Mouse (Mus musculus): ENCODE measurements around the gene Glce. TPM values are rescaled to one million over a fixed set of nuclear protein-coding genes. Genes with fewer than 3 reads are reported as not detected.

Gene Glce
- polyA plus RNA-seq, 1 experiment from 2014 or later, result 10.8 TPM

DNA sequence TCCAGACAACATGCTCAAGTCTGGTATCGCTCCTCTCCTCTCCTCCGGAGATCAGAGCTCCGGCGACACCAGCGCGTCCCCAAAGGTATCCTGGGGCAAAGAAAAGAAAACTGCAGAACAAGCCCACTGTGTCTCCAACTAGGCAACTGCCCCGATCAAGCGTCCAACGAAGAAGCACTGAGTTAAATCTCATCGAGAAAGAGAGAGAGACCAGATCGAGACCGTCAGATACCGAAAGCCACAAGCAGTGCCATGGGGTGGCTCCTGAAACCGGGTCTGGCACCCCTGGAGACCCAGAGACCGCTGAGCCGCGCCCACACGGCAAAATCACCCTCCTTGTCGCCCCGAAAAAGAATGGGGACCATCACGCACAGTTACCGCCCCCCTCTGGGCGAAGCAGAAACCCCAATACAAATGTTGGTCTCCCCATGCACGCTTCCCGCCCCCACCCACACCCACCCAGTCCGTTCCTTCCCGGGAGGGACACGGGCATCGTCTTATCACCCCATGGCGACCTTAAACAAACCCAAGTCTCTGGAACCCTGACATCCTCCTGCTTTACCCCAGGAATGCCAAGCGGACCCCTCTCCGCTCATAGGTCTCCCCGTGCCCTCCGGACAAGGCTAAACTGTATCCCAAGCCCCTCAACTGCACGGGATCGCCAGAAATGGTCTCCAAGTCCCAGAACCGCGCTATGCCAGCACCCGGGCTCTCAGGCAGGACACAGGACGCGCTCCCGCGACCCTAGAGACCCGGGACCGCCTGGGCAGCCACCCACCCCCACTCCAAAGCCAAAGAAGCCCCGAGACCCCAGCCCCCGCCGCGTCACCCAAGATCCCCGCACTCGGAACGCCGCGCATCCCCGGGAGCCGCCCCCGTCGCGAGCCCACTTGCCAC, 656 bp downstream of the Glce start:
- Histone ChIP-seq H3K4me1 (replicated peaks; ENCODE audit: control insufficient read depth, insufficient read depth) (no peaks in the 10 kb centered on the region), H3K9ac (ENCODE audit: low read length) (peak overlapping the region; percentile 79), H3K27ac (replicated peaks) (peak overlapping the region; percentile 86), H3K9me3 (ENCODE audit: control insufficient read depth, low read length) (no peaks in the 10 kb centered on the region), H3K36me3 (ENCODE audit: control insufficient read depth, insufficient read depth, low read length) (no peaks in the 10 kb centered on the region), H3K27me3 (ENCODE audit: control insufficient read depth, insufficient read depth, low read length) (no peaks in the 10 kb centered on the region), H3K4me3 (ENCODE audit: low read depth, low read length) (peak overlapping the region; percentile 68), H3K4me2 (replicated peaks; ENCODE audit: low read depth) (peak overlapping the region; percentile 96)
- WGBS, result under 1% methylated on average over 59 of the region's 59 CpGs
- peak; percentile 38; the same call in 1 of the 2 replicates for ATAC-seq (ENCODE audit: low FRiP score, low TSS enrichment)
- TF ChIP-seq CTCF (IDR thresholded peaks at IDR 0.05; ENCODE audit: low read depth) (peak; percentile 50), EP300 (optimal IDR thresholded peaks at IDR 0.05) (no peak)
- DNase-seq (ENCODE audit: low spot score), result peak; percentile 53

DNA sequence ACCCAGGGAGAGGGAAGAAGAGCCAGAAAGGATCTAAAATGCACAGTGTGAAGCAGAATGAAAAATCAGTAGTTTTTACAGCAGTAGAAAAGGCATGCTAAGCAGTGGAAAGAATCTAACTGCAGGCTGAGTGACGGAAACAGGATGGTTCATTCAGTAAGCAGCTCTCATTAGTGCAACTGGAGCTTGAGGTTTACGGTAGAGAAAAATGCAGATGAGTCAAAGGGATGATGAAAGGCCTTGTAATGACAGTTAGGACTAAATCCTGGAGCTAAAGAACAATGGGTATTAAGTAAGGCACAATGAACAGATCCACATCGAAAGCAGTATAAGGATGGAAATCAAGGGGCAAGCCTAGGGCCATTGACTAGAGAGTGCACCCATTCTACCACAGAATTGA, 3.7 kb downstream of the Glce start:
- WGBS, result 48% methylated on average over 3 of the region's 3 CpGs
- no peak overlapping the region for H3K27ac ChIP-seq (replicated peaks)

DNA sequence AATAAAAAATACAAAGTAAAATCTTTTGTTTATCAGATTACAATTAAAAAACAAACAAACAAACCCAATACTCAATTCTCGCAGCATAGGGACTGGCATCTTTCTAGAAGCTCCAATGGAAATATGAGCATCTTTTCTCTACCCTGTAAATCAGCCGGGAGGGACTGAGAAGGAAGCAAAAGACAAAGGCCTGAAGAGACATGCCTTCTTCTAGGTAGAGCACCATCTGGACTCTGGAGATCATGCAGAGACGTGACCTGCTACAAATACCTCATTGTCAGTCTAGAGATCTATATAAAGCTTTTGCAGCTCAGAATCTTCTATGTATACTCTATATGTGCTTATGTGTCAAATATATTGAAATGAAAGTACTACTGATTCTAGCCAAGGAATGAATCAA, 6.6 kb downstream of the Glce start:
- Histone ChIP-seq H3K9ac (ENCODE audit: low read length) (no peak overlapping the region), H3K36me3 (ENCODE audit: control insufficient read depth, insufficient read depth, low read length) (no peaks in the 10 kb centered on the region), H3K9me3 (ENCODE audit: control insufficient read depth, low read length) (no peaks in the 10 kb centered on the region), H3K27ac (replicated peaks) (no peak overlapping the region), H3K4me1 (replicated peaks; ENCODE audit: control insufficient read depth, insufficient read depth) (no peaks in the 10 kb centered on the region), H3K4me3 (ENCODE audit: low read depth, low read length) (no peak overlapping the region), H3K4me2 (replicated peaks; ENCODE audit: low read depth) (no peak overlapping the region), H3K27me3 (ENCODE audit: control insufficient read depth, insufficient read depth, low read length) (no peaks in the 10 kb centered on the region)
- TF ChIP-seq CTCF (IDR thresholded peaks at IDR 0.05; ENCODE audit: low read depth), result no peak
- TF ChIP-seq EP300 (optimal IDR thresholded peaks at IDR 0.05), result no peak
- DNase-seq (ENCODE audit: low spot score) (no peak), ATAC-seq (ENCODE audit: low FRiP score, low TSS enrichment) (no peak)
- 75% methylated on average over 3 of the region's 3 CpGs for WGBS

More for the DNA sequence above, 3.7 kb downstream of the Glce start:
- TF ChIP-seq EP300 (optimal IDR thresholded peaks at IDR 0.05) (no peak), CTCF (IDR thresholded peaks at IDR 0.05; ENCODE audit: low read depth) (no peak)
- no peak overlapping the region for H3K4me3 ChIP-seq (ENCODE audit: low read depth, low read length)
- ATAC-seq (ENCODE audit: low FRiP score, low TSS enrichment) (no peak), DNase-seq (ENCODE audit: low spot score) (no peak)
- no peaks in the 10 kb centered on the region for H3K36me3 ChIP-seq (ENCODE audit: control insufficient read depth, insufficient read depth, low read length)
- H3K9ac ChIP-seq (ENCODE audit: low read length), result no peak overlapping the region
- H3K27me3 ChIP-seq (ENCODE audit: control insufficient read depth, insufficient read depth, low read length), result no peaks in the 10 kb centered on the region
- no peaks in the 10 kb centered on the region for H3K9me3 ChIP-seq (ENCODE audit: control insufficient read depth, low read length)
- H3K4me1 ChIP-seq (replicated peaks; ENCODE audit: control insufficient read depth, insufficient read depth), result no peaks in the 10 kb centered on the region
- no peak overlapping the region for H3K4me2 ChIP-seq (replicated peaks; ENCODE audit: low read depth)

DNA sequence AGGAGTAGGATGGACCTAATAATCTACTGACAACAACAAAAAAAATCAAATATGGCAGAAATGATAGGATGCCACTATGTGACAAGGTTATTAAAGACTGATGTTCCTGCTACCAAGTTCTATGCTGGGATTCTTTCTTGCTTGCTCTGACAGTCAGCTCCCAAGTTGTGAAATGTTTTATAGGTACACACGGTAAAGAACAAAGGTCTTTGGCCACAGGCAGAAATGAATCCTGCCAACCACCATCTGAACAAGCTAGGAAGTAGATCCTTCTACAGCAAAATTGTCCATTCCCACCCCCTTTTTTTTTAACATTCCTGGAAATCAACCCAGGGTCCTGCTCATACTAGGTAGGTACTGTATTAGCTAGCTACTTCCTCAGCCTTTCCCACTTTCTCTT, 25.9 kb downstream of the Glce start:
- WGBS, result 71% methylated on average over 1 of the region's 1 CpGs
- Histone ChIP-seq H3K4me2 (replicated peaks; ENCODE audit: low read depth) (no peak overlapping the region), H3K9ac (ENCODE audit: low read length) (no peak overlapping the region), H3K9me3 (ENCODE audit: control insufficient read depth, low read length) (no peaks in the 10 kb centered on the region), H3K4me1 (replicated peaks; ENCODE audit: control insufficient read depth, insufficient read depth) (no peaks in the 10 kb centered on the region), H3K27me3 (ENCODE audit: control insufficient read depth, insufficient read depth, low read length) (no peaks in the 10 kb centered on the region), H3K27ac (replicated peaks) (no peak overlapping the region), H3K4me3 (ENCODE audit: low read depth, low read length) (no peak overlapping the region), H3K36me3 (ENCODE audit: control insufficient read depth, insufficient read depth, low read length) (no peaks in the 10 kb centered on the region)
- ATAC-seq (ENCODE audit: low FRiP score, low TSS enrichment), result no peak
- no peak for DNase-seq (ENCODE audit: low spot score)
- no peak for TF ChIP-seq CTCF (IDR thresholded peaks at IDR 0.05; ENCODE audit: low read depth)
- TF ChIP-seq EP300 (optimal IDR thresholded peaks at IDR 0.05), result no peak

DNA sequence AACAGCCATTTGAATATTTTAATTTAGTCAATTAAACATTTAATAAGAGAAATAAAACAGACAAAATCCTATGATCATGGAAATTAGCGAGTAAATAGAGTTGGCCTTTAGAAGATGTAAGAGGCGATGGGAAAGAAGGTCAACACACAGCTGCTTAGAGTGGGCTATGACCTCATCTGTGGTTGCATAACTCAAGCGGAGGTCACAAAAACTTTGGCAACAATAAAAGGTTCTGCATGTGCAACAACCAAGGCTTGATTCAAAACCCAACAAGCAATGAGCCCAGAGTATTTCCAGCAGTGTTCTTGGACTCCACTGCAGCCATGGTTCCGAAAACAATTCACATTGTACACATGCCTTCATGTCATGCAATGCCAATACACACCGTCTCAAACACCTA, 30.9 kb downstream of the Glce start:
- no peaks in the 10 kb centered on the region for H3K9me3 ChIP-seq (ENCODE audit: control insufficient read depth, low read length)
- no peak overlapping the region for H3K9ac ChIP-seq (ENCODE audit: low read length)
- TF ChIP-seq CTCF (IDR thresholded peaks at IDR 0.05; ENCODE audit: low read depth), result no peak
- TF ChIP-seq EP300 (optimal IDR thresholded peaks at IDR 0.05), result no peak
- H3K27ac ChIP-seq (replicated peaks), result no peak overlapping the region
- H3K27me3 ChIP-seq (ENCODE audit: control insufficient read depth, insufficient read depth, low read length), result no peaks in the 10 kb centered on the region
- no peak for DNase-seq (ENCODE audit: low spot score)
- no peak overlapping the region for H3K4me3 ChIP-seq (ENCODE audit: low read depth, low read length)
- WGBS, result 77% methylated on average over 5 of the region's 5 CpGs
- ATAC-seq (ENCODE audit: low FRiP score, low TSS enrichment), result no peak
- H3K4me1 ChIP-seq (replicated peaks; ENCODE audit: control insufficient read depth, insufficient read depth), result no peaks in the 10 kb centered on the region
- H3K4me2 ChIP-seq (replicated peaks; ENCODE audit: low read depth), result no peak overlapping the region
- no peaks in the 10 kb centered on the region for H3K36me3 ChIP-seq (ENCODE audit: control insufficient read depth, insufficient read depth, low read length)

DNA sequence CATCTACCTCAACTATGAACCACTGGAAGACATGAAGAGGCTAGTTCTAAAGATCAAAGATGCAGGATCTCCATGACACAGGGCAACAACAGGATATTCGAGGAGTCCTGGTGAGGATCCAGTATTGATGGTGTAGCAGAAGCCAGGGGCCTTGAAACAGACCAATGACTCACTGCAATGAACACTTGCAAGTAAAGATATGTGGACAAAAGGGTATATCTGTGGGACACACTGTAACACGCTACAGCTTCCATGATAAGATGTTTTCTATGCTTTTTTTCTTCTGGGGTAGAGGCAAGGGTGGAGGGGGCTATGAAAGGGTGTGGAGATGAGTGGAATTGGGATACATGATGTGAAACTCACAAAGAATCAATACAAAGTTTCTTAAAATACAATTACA, 36.9 kb downstream of the Glce start:
- Histone ChIP-seq H3K27ac (replicated peaks) (no peak overlapping the region), H3K27me3 (ENCODE audit: control insufficient read depth, insufficient read depth, low read length) (no peaks in the 10 kb centered on the region), H3K9me3 (ENCODE audit: control insufficient read depth, low read length) (no peaks in the 10 kb centered on the region), H3K4me2 (replicated peaks; ENCODE audit: low read depth) (no peak overlapping the region), H3K4me3 (ENCODE audit: low read depth, low read length) (no peak overlapping the region), H3K9ac (ENCODE audit: low read length) (no peak overlapping the region), H3K36me3 (ENCODE audit: control insufficient read depth, insufficient read depth, low read length) (peaks cover 4% of the 10 kb centered on the region; the same call in 1 of the 2 replicates), H3K4me1 (replicated peaks; ENCODE audit: control insufficient read depth, insufficient read depth) (no peaks in the 10 kb centered on the region)
- 84% methylated on average over 2 of the region's 2 CpGs for WGBS
- ATAC-seq (ENCODE audit: low FRiP score, low TSS enrichment) (no peak), DNase-seq (ENCODE audit: low spot score) (no peak)
- TF ChIP-seq CTCF (IDR thresholded peaks at IDR 0.05; ENCODE audit: low read depth), result no peak
- TF ChIP-seq EP300 (optimal IDR thresholded peaks at IDR 0.05), result no peak

Data from stomach, postnatal 0 days (tissue).